Mouse (Mus musculus) spleen, adult 2 months (tissue): Measurements from ENCODE around the gene Prex1. TPM values are rescaled to one million over a fixed set of nuclear protein-coding genes. Genes with fewer than 3 reads are reported as not detected.

Source experiments
- DNase-seq, 2 experiments: peaks; one replicate each; pipeline versions ENCODE4 v3.0.0 to v3.0.0-alpha.2; 2012 to 2021; ENCODE audit warnings: low spot score in 2 of 2, low read depth in 1 of 2
- H3K27ac ChIP-seq: fragments of 200-500 bp; 2 replicates; pipeline ENCODE4 v1.5.1; 2012; ENCODE audit warnings: low read length, inconsistent platforms; ENCODE audit not compliant: insufficient read depth
- H3K27me3 ChIP-seq: fragments of 200-500 bp; 2 replicates; pipeline ENCODE4 v1.6.1; 2012; ENCODE audit warnings: mild to moderate bottlenecking, moderate library complexity, low read length, inconsistent platforms; ENCODE audit not compliant: control insufficient read depth, insufficient read depth
- H3K36me3 ChIP-seq: fragments of 200-500 bp; 2 replicates; pipeline ENCODE4 v1.6.1; 2012; ENCODE audit warnings: mild to moderate bottlenecking, low read length, inconsistent platforms; ENCODE audit not compliant: control insufficient read depth, insufficient read depth
- H3K4me1 ChIP-seq: fragments of 200-500 bp; 2 replicates; pipeline ENCODE4 v1.6.1; 2011; ENCODE audit warnings: inconsistent platforms; ENCODE audit not compliant: control insufficient read depth, insufficient read depth, insufficient read length
- H3K4me3 ChIP-seq: fragments of 200-500 bp; 2 replicates; pipeline ENCODE4 v1.5.1; 2011; ENCODE audit warnings: mild to moderate bottlenecking, inconsistent platforms; ENCODE audit not compliant: insufficient read depth, insufficient read length; ENCODE audit errors: extremely low read depth
- CTCF ChIP-seq: fragments of 200-500 bp; IDR thresholded peaks from 2 replicates; pipeline ENCODE4 v1.5.1; 2011; ENCODE audit warnings: mild to moderate bottlenecking, inconsistent platforms; ENCODE audit not compliant: insufficient read depth, insufficient read length, insufficient replicate concordance; ENCODE audit errors: extremely low read depth
- POLR2A ChIP-seq: fragments of 200-500 bp; IDR thresholded peaks from 2 replicates; pipeline ENCODE4 v1.6.1; 2011; ENCODE audit warnings: low read depth, low read length, inconsistent platforms
- WGBS: fragments of 180-500 bp; shearing (Covaris S2); methylation state at CpG from one replicate; pipeline ENCODE4 v1.1.7; 2018; 5-methylcytosine and 5-hydroxymethylcytosine counted together
- polyA plus RNA-seq: library from polyadenylated mRNA; depleted of rRNA; stranded (reverse); fragments of >200 nt; gene quantifications from 2 replicates; pipeline ENCODE4 v1.2.3, GENCODE M21; 2012

Gene Prex1
- polyA plus RNA-seq, 1 experiment = 123 TPM

GRCm38 (mm10) chr2:166555508-166555907 is 158.1 kb downstream of the Prex1 start:
- DNase-seq = peak in 1 of 2 experiments; percentile 29
- WGBS = 60% methylated on average over 2 of the region's 2 CpGs

DNA sequence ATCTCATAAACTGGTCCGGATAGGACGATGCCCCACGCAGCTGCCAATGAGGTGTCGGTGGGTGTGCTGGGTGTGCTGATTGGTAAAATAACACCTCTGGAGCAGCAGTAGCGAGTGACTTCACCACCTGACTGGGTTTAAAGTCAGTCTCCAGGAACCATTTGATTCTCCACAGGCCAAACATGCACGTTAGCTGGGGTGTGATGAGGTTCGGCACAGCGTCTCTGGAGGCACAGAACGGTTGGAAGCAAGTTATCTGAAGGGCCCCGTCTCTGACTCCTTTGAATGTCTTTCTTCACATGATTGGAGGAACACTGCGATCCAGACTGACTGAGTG is 159.5 kb downstream of the Prex1 start:
- Histone ChIP-seq H3K27me3 (no peaks in the 10 kb centered on the region), H3K27ac (no peak overlapping the region), H3K36me3 (no peaks in the 10 kb centered on the region), H3K4me3 (no peak overlapping the region), H3K4me1 (peaks cover 12% of the 10 kb centered on the region; the same call in 1 of the 2 replicates)
- WGBS = 86% methylated on average over 11 of the region's 11 CpGs
- TF ChIP-seq CTCF = no peak
- no peak for TF ChIP-seq POLR2A
- DNase-seq = no peak

More at GRCm38 (mm10) chr2:166555508-166555907, 158.1 kb downstream of the Prex1 start:
- Histone ChIP-seq H3K36me3 (no peaks in the 10 kb centered on the region), H3K4me3 (no peak overlapping the region), H3K4me1 (no peaks in the 10 kb centered on the region), H3K27me3 (no peaks in the 10 kb centered on the region), H3K27ac (no peak overlapping the region)
- TF ChIP-seq POLR2A (no peak), CTCF (no peak)

DNA sequence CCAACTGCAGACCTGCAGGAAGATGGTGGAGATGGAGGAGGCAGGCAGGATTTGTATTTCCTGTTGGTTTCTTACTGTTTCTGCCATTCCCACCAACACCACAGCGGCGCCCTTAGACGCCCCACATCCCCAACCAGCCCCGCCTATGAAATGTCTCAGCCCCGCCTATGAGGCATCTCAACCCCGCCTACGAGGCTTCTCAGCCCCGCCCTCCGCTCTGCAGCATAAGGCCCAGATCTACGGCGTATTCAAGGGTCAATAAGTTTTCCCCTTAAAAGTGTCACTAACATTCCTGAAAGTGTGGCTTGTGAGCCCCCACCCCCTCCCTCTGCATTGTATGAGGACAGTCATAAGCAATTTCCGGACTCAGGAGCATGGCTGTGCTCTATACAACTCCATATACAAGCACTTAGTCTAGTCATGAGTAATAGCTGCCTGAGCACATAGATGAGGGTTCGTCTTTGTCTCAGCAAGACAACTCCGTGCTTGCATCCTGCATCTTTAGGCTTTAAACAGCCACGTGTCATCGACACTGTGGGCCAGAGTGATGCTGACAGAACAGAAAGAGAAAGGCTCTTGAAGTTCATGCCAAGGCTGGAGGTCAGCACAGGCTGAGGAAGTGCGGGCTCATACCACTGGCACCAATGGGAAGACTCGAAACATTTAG is 160.0 kb downstream of the Prex1 start:
- DNase-seq = peak; percentile 17 to 39
- 22% methylated on average over 18 of the region's 18 CpGs for WGBS
- no peaks in the 10 kb centered on the region for H3K27me3 ChIP-seq
- H3K4me3 ChIP-seq = no peak overlapping the region
- no peak overlapping the region for H3K27ac ChIP-seq
- no peaks in the 10 kb centered on the region for H3K36me3 ChIP-seq
- TF ChIP-seq POLR2A (no peak), CTCF (no peak)
- peaks cover 15% of the 10 kb centered on the region; the same call in 1 of the 2 replicates for H3K4me1 ChIP-seq

DNA sequence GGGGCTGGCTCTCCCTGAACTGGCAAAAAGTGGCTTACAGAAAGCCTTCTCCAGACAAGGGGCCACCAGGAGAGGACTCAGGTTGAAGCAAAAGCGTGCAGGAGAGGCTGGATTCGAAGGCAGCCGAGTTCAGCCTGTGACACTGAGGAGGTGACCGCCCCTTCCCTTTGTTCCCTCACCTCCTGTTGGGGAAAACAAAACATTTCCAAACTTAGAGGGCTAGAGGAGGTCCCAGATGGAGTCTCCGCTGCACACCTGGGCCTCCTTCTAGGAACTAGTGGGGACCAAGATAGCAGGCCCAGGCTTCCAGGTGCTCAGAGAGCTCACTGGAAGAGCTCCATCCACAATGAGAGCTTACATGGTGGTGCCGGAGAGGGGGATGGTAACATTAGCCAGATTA is 161.0 kb downstream of the Prex1 start:
- Histone ChIP-seq H3K4me1 (peaks cover 15% of the 10 kb centered on the region; the same call in 1 of the 2 replicates), H3K27ac (no peak overlapping the region), H3K4me3 (no peak overlapping the region), H3K36me3 (no peaks in the 10 kb centered on the region), H3K27me3 (no peaks in the 10 kb centered on the region)
- WGBS = 87% methylated on average over 6 of the region's 6 CpGs
- DNase-seq = no peak
- TF ChIP-seq CTCF (no peak), POLR2A (no peak)

DNA sequence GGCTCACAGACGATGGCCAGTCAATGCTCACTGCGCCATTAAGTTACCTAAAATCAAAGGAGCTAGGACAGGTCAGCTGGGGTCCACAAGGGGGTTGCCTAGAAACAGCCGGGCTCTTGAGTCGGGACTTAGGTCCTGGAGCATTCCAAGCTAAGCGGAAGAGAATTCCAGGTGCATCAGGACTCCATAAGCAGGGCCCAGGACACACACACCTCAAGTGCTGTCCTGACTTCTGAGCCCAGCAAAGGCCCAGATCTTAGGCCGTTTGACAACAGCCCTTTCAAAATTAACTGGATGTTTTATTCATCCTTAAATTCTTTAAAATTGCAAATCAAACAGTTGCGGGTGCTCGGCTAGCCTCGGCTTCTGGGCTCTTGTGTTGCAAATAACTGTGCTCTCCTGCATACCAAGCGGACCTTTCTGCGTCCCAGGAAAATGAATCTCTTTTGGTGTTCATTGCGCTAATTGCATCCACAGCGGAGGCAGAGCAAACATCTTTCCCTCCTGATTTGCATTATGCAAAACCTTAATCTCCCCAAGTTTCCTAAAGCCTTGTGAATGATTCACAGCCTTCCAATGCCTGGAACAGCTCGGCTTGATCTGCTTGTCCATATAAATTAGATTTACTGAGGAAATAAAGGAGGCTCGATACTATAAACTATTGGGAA is 161.7 kb downstream of the Prex1 start:
- 93% methylated on average over 15 of the region's 15 CpGs for WGBS
- H3K4me1 ChIP-seq = peaks cover 15% of the 10 kb centered on the region; the same call in 1 of the 2 replicates
- no peaks in the 10 kb centered on the region for H3K27me3 ChIP-seq
- TF ChIP-seq CTCF (no peak), POLR2A (no peak)
- H3K36me3 ChIP-seq = no peaks in the 10 kb centered on the region
- H3K27ac ChIP-seq = no peak overlapping the region
- no peak overlapping the region for H3K4me3 ChIP-seq
- DNase-seq = no peak

DNA sequence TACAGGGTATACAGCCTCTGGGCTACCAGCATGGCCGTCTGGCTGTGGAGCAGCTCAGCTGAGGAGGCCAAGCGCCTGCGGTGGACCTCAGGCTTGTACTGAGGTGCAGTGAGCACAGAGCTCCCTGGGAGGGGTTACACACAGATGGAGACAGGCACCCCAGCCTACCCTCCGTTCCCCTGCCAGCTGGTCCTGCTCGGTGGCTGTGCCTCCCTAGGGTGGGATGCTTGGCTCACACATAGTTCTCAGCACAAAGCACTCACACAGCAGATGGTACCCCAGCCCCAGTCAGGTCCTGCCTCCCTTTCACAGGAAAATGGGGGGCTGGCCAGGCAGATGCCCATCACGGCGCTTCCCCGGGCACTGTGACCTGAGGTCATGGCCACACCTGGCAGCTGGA is 163.8 kb downstream of the Prex1 start:
- WGBS = 46% methylated on average over 8 of the region's 8 CpGs
- no peak overlapping the region for H3K27ac ChIP-seq
- H3K4me3 ChIP-seq = no peak overlapping the region
- no peak for TF ChIP-seq POLR2A
- TF ChIP-seq CTCF = no peak
- H3K36me3 ChIP-seq = no peaks in the 10 kb centered on the region
- H3K27me3 ChIP-seq = no peaks in the 10 kb centered on the region
- no peak for DNase-seq
- peaks cover 15% of the 10 kb centered on the region; the same call in 1 of the 2 replicates for H3K4me1 ChIP-seq

GRCm38 (mm10) chr2:166549069-166549468 is 164.6 kb downstream of the Prex1 start:
- Histone ChIP-seq H3K4me1 (peaks cover 15% of the 10 kb centered on the region; the same call in 1 of the 2 replicates), H3K27me3 (no peaks in the 10 kb centered on the region), H3K36me3 (no peaks in the 10 kb centered on the region), H3K27ac (no peak overlapping the region), H3K4me3 (no peak overlapping the region)
- peak; percentile 42 to 46 for DNase-seq
- TF ChIP-seq POLR2A = no peak
- TF ChIP-seq CTCF = no peak
- 14% methylated on average over 5 of the region's 5 CpGs for WGBS
